Mouse (Mus musculus) heart, embryonic 10.5 days (tissue): ENCODE measurements around the gene Mettl15. TPM values are rescaled to one million over a fixed set of nuclear protein-coding genes. Genes with fewer than 3 reads are reported as not detected.

ENCODE experiments used
- DNase-seq: peaks from one replicate; pipeline ENCODE4 v3.0.0-alpha.2; 2017; ENCODE audit warnings: low spot score
- H3K27ac ChIP-seq: fragments of 300-500 bp; sonication (generic); 2 replicates; pipeline ENCODE4 v1.5.1; 2016; ENCODE audit warnings: mild to moderate bottlenecking
- H3K27me3 ChIP-seq: fragments of 300-500 bp; sonication (generic); 2 replicates; pipeline ENCODE4 v1.6.1; 2016; ENCODE audit warnings: mild to moderate bottlenecking; ENCODE audit not compliant: poor library complexity, insufficient read depth, severe bottlenecking
- H3K36me3 ChIP-seq: fragments of 300-500 bp; sonication (generic); 2 replicates; pipeline ENCODE4 v1.6.1; 2016; ENCODE audit warnings: mild to moderate bottlenecking, moderate library complexity
- H3K4me1 ChIP-seq: fragments of 300-500 bp; sonication (generic); 2 replicates; pipeline ENCODE4 v1.6.1; 2016; ENCODE audit warnings: mild to moderate bottlenecking
- H3K4me3 ChIP-seq: fragments of 300-500 bp; sonication (generic); 2 replicates; pipeline ENCODE4 v1.5.1; 2016; ENCODE audit warnings: mild to moderate bottlenecking, moderate library complexity
- H3K9me3 ChIP-seq: fragments of 300-500 bp; sonication (generic); 2 replicates; pipeline ENCODE4 v1.6.1; 2016; ENCODE audit warnings: mild to moderate bottlenecking, moderate library complexity
- WGBS: fragments of 180-500 bp; shearing (Covaris S2); methylation state at CpG from one replicate; pipeline ENCODE4 v1.1.7; 2016; 5-methylcytosine and 5-hydroxymethylcytosine counted together
- microRNA-seq: library from miRNA; unstranded; fragments of <30 nt; microRNA quantifications from one replicate; pipeline ENCODE4, GENCODE M21; 2017
- polyA plus RNA-seq: library from polyadenylated mRNA; unstranded; fragments of >200 nt; fragmentation: Nextera tagmentation; extraction: Ambion mirVana; gene quantifications from 2 replicates; pipeline ENCODE4 v1.2.1, GENCODE M21; 2016

Gene Mettl15
- polyA plus RNA-seq, 1 experiment from 2014 or later = 12.6 TPM

- no peak overlapping the region for H3K4me3 ChIP-seq
- no peaks in the 10 kb centered on the region for H3K9me3 ChIP-seq
- no peaks in the 10 kb centered on the region for H3K36me3 ChIP-seq
- no peaks in the 10 kb centered on the region for H3K4me1 ChIP-seq
- 81% methylated on average over 2 of the region's 2 CpGs for WGBS
- no peak for DNase-seq
- H3K27me3 ChIP-seq = no peaks in the 10 kb centered on the region
- H3K27ac ChIP-seq = no peak overlapping the region
Observed at GRCm38 (mm10) chr2:109144410-109144809, 136.1 kb downstream of the Mettl15 start.

GRCm38 (mm10) chr2:109140330-109140729 is 140.2 kb downstream of the Mettl15 start:
- Histone ChIP-seq H3K27ac (no peak overlapping the region), H3K4me1 (no peaks in the 10 kb centered on the region), H3K9me3 (no peaks in the 10 kb centered on the region), H3K4me3 (no peak overlapping the region), H3K27me3 (no peaks in the 10 kb centered on the region), H3K36me3 (no peaks in the 10 kb centered on the region)
- 73% methylated on average over 1 of the region's 1 CpGs for WGBS
- DNase-seq = no peak

DNA sequence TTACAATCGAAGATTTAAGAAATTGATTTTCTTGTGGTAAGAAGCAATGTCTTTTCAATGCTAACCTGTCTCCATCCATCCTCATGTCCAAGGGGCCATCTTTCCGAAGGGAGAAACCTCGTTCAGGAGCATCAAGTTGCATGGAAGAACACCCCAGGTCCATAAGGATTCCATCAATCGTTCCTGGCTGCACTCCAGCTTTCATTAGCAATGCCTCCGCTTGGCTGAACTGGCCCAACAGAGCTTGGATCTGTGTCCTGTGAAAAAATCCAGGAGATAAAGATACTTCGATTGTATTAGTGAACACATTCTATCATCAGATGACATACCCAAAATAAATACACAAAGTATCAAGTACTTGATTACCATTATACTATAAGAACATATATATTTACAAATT is 143.3 kb downstream of the Mettl15 start:
- Histone ChIP-seq H3K27me3 (no peaks in the 10 kb centered on the region), H3K36me3 (no peaks in the 10 kb centered on the region), H3K4me3 (no peak overlapping the region), H3K4me1 (no peaks in the 10 kb centered on the region), H3K9me3 (no peaks in the 10 kb centered on the region), H3K27ac (no peak overlapping the region)
- 85% methylated on average over 6 of the region's 6 CpGs for WGBS
- no peak for DNase-seq

- H3K36me3 ChIP-seq = no peaks in the 10 kb centered on the region
- WGBS = 88% methylated on average over 3 of the region's 3 CpGs
Observed at GRCm38 (mm10) chr2:109130718-109131117, 149.8 kb downstream of the Mettl15 start.

GRCm38 (mm10) chr2:109129921-109130320 is 150.6 kb downstream of the Mettl15 start:
- H3K27ac ChIP-seq = no peak overlapping the region
- 86% methylated on average over 3 of the region's 3 CpGs for WGBS
- H3K36me3 ChIP-seq = no peaks in the 10 kb centered on the region
- H3K9me3 ChIP-seq = no peaks in the 10 kb centered on the region
- H3K4me3 ChIP-seq = no peak overlapping the region
- DNase-seq = no peak
- no peaks in the 10 kb centered on the region for H3K27me3 ChIP-seq
- no peaks in the 10 kb centered on the region for H3K4me1 ChIP-seq

More at GRCm38 (mm10) chr2:109130718-109131117, 149.8 kb downstream of the Mettl15 start:
- Histone ChIP-seq H3K9me3 (no peaks in the 10 kb centered on the region), H3K4me1 (no peaks in the 10 kb centered on the region), H3K27ac (no peak overlapping the region), H3K4me3 (no peak overlapping the region), H3K27me3 (no peaks in the 10 kb centered on the region)
- DNase-seq = no peak

DNA sequence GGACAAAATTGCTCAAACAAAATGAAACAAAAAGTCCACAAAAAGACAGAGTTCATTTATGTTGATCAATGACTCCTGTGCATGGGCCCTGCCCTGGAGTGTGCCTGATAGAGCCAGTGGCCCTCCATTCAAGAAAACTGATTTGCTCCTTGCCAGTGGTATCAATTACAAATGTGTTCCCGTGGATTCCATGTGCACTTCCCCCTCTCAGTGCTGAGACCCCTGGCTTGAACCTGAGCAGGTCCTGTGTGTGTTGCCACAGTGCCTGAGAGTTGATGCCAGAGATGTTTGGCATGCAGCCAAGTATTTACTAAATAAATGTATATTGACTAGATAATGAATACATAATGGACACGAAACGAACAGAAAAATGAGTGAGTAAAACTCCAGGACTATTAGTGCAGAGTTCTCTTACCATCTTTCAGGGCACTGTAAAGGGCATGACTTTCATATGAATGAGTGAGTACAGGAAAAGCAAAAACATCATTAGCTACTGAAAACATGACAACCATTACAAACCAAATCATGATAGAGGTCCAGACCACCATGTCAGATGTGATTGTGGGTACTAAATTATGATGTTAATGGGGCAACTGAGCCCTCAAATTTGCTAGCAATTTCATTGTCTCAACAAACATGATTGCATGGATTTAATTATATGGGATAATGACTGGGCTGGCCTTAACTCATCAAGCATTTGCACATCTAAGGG is 174.6 kb downstream of the Mettl15 start:
- H3K36me3 ChIP-seq = no peaks in the 10 kb centered on the region
- no peaks in the 10 kb centered on the region for H3K4me1 ChIP-seq
- no peaks in the 10 kb centered on the region for H3K27me3 ChIP-seq
- no peak overlapping the region for H3K27ac ChIP-seq
- WGBS = 85% methylated on average over 3 of the region's 3 CpGs
- H3K9me3 ChIP-seq = no peaks in the 10 kb centered on the region
- no peak for DNase-seq
- H3K4me3 ChIP-seq = no peak overlapping the region

DNA sequence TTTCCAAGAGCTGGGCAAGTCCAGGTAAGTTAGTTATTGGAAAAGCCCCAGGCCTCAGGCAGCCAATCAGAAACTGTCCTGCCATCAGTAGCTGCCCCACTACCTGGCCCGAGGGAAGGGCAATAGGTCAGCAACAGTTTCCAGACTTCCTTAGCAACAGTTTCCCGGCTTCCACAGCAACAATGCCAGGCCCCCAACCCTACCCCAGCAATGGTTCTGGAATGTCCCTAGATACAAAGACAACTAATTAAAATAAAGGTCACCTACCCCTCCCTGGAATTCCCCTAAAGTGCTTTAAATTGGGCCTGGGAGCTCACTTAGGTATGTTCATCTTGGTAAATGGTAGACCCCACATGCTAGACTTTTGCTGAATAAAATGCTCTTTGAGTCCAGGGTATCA is 230.9 kb downstream of the Mettl15 start:
- no peaks in the 10 kb centered on the region for H3K9me3 ChIP-seq
- WGBS = 72% methylated on average over 2 of the region's 2 CpGs

More for the DNA sequence above, 230.9 kb downstream of the Mettl15 start:
- no peak for DNase-seq
- no peaks in the 10 kb centered on the region for H3K27me3 ChIP-seq
- H3K4me3 ChIP-seq = no peak overlapping the region
- no peaks in the 10 kb centered on the region for H3K36me3 ChIP-seq
- H3K4me1 ChIP-seq = no peaks in the 10 kb centered on the region
- H3K27ac ChIP-seq = no peak overlapping the region

Small RNAs within 50 kb of the gene (microRNA-seq; reads per million reads assigned to microRNA genes)
- not detected for gene Gm24115

Other genes starting within 250 kb of the Mettl15 start
- 16.4 and 17.7 TPM in 2 replicates for gene Kif18a, start within 50 bp of the Mettl15 start, polyA plus RNA-seq